Mouse (Mus musculus): ENCODE results near the gene Rpl34.

- TF ChIP-seq CTCF (IDR thresholded peaks at IDR 0.05; ENCODE audit: low read depth, low read length) (no peak), POLR2A (IDR thresholded peaks at IDR 0.05; ENCODE audit: borderline replicate concordance, low read depth, low read length) (no peak)
Observed at GRCm38 (mm10) chr3:130690834-130691595, 39.2 kb downstream of the Rpl34 start.

Data from bone marrow macrophage, adult 2 months (primary cell).